Mouse (Mus musculus): ENCODE measurements around the gene Prss46. TPM values are rescaled to one million over a fixed set of nuclear protein-coding genes. Genes with fewer than 3 reads are reported as not detected.

Gene Prss46
- polyA plus RNA-seq, 1 experiment, result 130 TPM

- no peaks in the 10 kb centered on the region for H3K27me3 ChIP-seq (ENCODE audit: control insufficient read depth, insufficient read depth, low read length)
- peaks cover 9% of the 10 kb centered on the region for H3K4me1 ChIP-seq (ENCODE audit: control insufficient read depth, insufficient read depth, low read length)
- no peaks in the 10 kb centered on the region for H3K36me3 ChIP-seq (ENCODE audit: control insufficient read depth, insufficient read depth, low read length)
- TF ChIP-seq POLR2A (IDR thresholded peaks at IDR 0.05; ENCODE audit: control insufficient read depth, low read depth, low read length) (no peak), CTCF (IDR thresholded peaks at IDR 0.05; ENCODE audit: control insufficient read depth, insufficient read depth, insufficient replicate concordance, low read depth, low read length) (no peak)
- no peak overlapping the region for H3K4me3 ChIP-seq (ENCODE audit: control insufficient read depth, low read depth, low read length)
- H3K27ac ChIP-seq (ENCODE audit: control insufficient read depth, insufficient read depth, low read depth, low read length), result no peak overlapping the region
These were observed 14.2 kb downstream of the Prss46 start for GRCm38 (mm10) chr9:110858523-110858922.

GRCm38 (mm10) chr9:110858967-110859596 is 14.8 kb downstream of the Prss46 start:
- no peak for TF ChIP-seq CTCF (IDR thresholded peaks at IDR 0.05; ENCODE audit: control insufficient read depth, insufficient read depth, insufficient replicate concordance, low read depth, low read length)
- TF ChIP-seq POLR2A (IDR thresholded peaks at IDR 0.05; ENCODE audit: control insufficient read depth, low read depth, low read length), result no peak
- Histone ChIP-seq H3K36me3 (ENCODE audit: control insufficient read depth, insufficient read depth, low read length) (no peaks in the 10 kb centered on the region), H3K27ac (ENCODE audit: control insufficient read depth, insufficient read depth, low read depth, low read length) (no peak overlapping the region), H3K4me3 (ENCODE audit: control insufficient read depth, low read depth, low read length) (no peak overlapping the region), H3K4me1 (ENCODE audit: control insufficient read depth, insufficient read depth, low read length) (peaks cover 9% of the 10 kb centered on the region), H3K27me3 (ENCODE audit: control insufficient read depth, insufficient read depth, low read length) (no peaks in the 10 kb centered on the region)

GRCm38 (mm10) chr9:110871030-110871429 is 26.7 kb downstream of the Prss46 start:
- peaks cover 12% of the 10 kb centered on the region for H3K4me1 ChIP-seq (ENCODE audit: control insufficient read depth, insufficient read depth, low read length)
- H3K27ac ChIP-seq (ENCODE audit: control insufficient read depth, insufficient read depth, low read depth, low read length), result no peak overlapping the region
- no peak overlapping the region for H3K4me3 ChIP-seq (ENCODE audit: control insufficient read depth, low read depth, low read length)
- H3K27me3 ChIP-seq (ENCODE audit: control insufficient read depth, insufficient read depth, low read length), result no peaks in the 10 kb centered on the region
- TF ChIP-seq POLR2A (IDR thresholded peaks at IDR 0.05; ENCODE audit: control insufficient read depth, low read depth, low read length) (no peak), CTCF (IDR thresholded peaks at IDR 0.05; ENCODE audit: control insufficient read depth, insufficient read depth, insufficient replicate concordance, low read depth, low read length) (peak; percentile 63; the same call in 1 of the 2 replicates)
- no peaks in the 10 kb centered on the region for H3K36me3 ChIP-seq (ENCODE audit: control insufficient read depth, insufficient read depth, low read length)

- Histone ChIP-seq H3K27ac (ENCODE audit: control insufficient read depth, insufficient read depth, low read depth, low read length) (no peak overlapping the region), H3K4me3 (ENCODE audit: control insufficient read depth, low read depth, low read length) (peak overlapping the region; percentile 46), H3K27me3 (ENCODE audit: control insufficient read depth, insufficient read depth, low read length) (no peaks in the 10 kb centered on the region), H3K36me3 (ENCODE audit: control insufficient read depth, insufficient read depth, low read length) (no peaks in the 10 kb centered on the region), H3K4me1 (ENCODE audit: control insufficient read depth, insufficient read depth, low read length) (peaks cover 20% of the 10 kb centered on the region)
- no peak for TF ChIP-seq CTCF (IDR thresholded peaks at IDR 0.05; ENCODE audit: control insufficient read depth, insufficient read depth, insufficient replicate concordance, low read depth, low read length)
- TF ChIP-seq POLR2A (IDR thresholded peaks at IDR 0.05; ENCODE audit: control insufficient read depth, low read depth, low read length), result no peak
These were observed 29.7 kb downstream of the Prss46 start for GRCm38 (mm10) chr9:110873681-110874659.

- H3K27ac ChIP-seq (ENCODE audit: control insufficient read depth, insufficient read depth, low read depth, low read length), result no peak overlapping the region
- TF ChIP-seq POLR2A (IDR thresholded peaks at IDR 0.05; ENCODE audit: control insufficient read depth, low read depth, low read length), result no peak
- no peak for TF ChIP-seq CTCF (IDR thresholded peaks at IDR 0.05; ENCODE audit: control insufficient read depth, insufficient read depth, insufficient replicate concordance, low read depth, low read length)
- no peaks in the 10 kb centered on the region for H3K27me3 ChIP-seq (ENCODE audit: control insufficient read depth, insufficient read depth, low read length)
- H3K4me3 ChIP-seq (ENCODE audit: control insufficient read depth, low read depth, low read length), result no peak overlapping the region
- no peaks in the 10 kb centered on the region for H3K36me3 ChIP-seq (ENCODE audit: control insufficient read depth, insufficient read depth, low read length)
- H3K4me1 ChIP-seq (ENCODE audit: control insufficient read depth, insufficient read depth, low read length), result peaks cover 25% of the 10 kb centered on the region
These were observed 30.4 kb downstream of the Prss46 start for GRCm38 (mm10) chr9:110874660-110875191.

GRCm38 (mm10) chr9:110875288-110875695 is 31.0 kb downstream of the Prss46 start:
- Histone ChIP-seq H3K4me3 (ENCODE audit: control insufficient read depth, low read depth, low read length) (no peak overlapping the region), H3K4me1 (ENCODE audit: control insufficient read depth, insufficient read depth, low read length) (peaks cover 31% of the 10 kb centered on the region), H3K27me3 (ENCODE audit: control insufficient read depth, insufficient read depth, low read length) (no peaks in the 10 kb centered on the region), H3K27ac (ENCODE audit: control insufficient read depth, insufficient read depth, low read depth, low read length) (no peak overlapping the region), H3K36me3 (ENCODE audit: control insufficient read depth, insufficient read depth, low read length) (no peaks in the 10 kb centered on the region)
- TF ChIP-seq POLR2A (IDR thresholded peaks at IDR 0.05; ENCODE audit: control insufficient read depth, low read depth, low read length) (no peak), CTCF (IDR thresholded peaks at IDR 0.05; ENCODE audit: control insufficient read depth, insufficient read depth, insufficient replicate concordance, low read depth, low read length) (no peak)

- Histone ChIP-seq H3K4me1 (ENCODE audit: control insufficient read depth, insufficient read depth, low read length) (peaks cover 37% of the 10 kb centered on the region), H3K36me3 (ENCODE audit: control insufficient read depth, insufficient read depth, low read length) (no peaks in the 10 kb centered on the region), H3K4me3 (ENCODE audit: control insufficient read depth, low read depth, low read length) (no peak overlapping the region), H3K27ac (ENCODE audit: control insufficient read depth, insufficient read depth, low read depth, low read length) (peak overlapping the region; percentile 66), H3K27me3 (ENCODE audit: control insufficient read depth, insufficient read depth, low read length) (no peaks in the 10 kb centered on the region)
- TF ChIP-seq POLR2A (IDR thresholded peaks at IDR 0.05; ENCODE audit: control insufficient read depth, low read depth, low read length), result no peak
- no peak for TF ChIP-seq CTCF (IDR thresholded peaks at IDR 0.05; ENCODE audit: control insufficient read depth, insufficient read depth, insufficient replicate concordance, low read depth, low read length)
These were observed 33.0 kb downstream of the Prss46 start for GRCm38 (mm10) chr9:110877353-110877752.

All from testis, adult 2 months (tissue).